Mouse (Mus musculus): ENCODE results near the gene Pon3.

The Pon3 gene

DNA sequence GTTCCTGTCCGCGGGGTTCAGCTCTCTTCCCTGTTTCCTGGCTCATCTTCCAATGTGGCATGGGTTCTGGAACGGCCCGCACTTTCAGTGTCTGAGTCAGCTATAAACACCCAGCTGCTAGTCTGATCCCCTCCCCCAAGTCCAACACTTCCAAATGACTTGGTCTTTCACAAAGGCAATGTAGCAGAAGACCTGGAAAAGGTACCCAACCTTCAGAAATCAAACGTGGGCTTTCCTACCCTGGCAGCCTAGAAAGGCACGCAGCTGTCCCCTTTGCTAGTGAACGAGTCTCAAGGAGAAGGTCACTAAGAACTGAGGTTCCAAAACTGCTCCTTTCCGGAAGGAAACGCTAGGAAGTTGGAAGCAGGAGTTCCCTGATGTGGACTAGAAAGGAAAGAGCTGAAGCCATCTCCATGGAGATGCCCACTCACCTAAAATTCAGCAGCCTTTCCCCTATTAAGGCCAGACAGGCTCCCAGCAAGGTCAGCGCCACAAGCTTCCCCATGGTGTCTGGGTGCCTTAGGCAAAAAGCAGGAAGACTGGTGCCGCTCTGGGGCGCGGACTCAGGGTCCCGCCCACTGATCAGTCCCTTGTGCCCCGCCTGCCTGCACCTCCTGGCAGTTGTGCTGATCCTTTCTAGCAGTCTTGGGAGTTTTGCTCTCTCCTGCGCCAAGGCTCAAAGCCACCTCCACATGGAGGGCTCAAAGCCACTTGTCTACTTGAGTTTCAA lies at the start of gene Pon3:
Gene Pon3, minus strand, starts transcription at position 565 of the 730 bp plus-strand sequence.
- peak; percentile 65 for DNase-seq (ENCODE audit: low read depth)

DNA sequence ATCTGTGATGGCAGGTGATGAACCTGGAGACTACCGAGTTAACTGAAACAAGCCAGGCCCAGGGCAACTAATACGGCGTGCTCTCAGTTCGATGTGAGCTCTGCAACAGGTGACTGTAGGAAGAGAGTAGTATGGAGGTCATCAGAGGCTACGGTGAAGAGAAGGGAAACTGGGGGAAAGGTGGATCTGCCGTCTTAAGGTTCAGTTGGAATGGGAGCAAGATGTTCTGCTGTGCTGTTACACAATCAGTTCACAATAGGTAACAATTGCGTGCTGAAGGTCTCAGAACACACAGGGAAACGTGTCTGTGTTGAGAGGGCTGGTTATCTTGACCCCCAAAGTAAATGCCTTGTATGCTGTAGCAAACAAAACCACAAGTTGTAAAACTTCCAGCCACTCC lies 48.9 kb upstream of the Pon3 start:
- no peak for DNase-seq (ENCODE audit: low read depth)

DNA sequence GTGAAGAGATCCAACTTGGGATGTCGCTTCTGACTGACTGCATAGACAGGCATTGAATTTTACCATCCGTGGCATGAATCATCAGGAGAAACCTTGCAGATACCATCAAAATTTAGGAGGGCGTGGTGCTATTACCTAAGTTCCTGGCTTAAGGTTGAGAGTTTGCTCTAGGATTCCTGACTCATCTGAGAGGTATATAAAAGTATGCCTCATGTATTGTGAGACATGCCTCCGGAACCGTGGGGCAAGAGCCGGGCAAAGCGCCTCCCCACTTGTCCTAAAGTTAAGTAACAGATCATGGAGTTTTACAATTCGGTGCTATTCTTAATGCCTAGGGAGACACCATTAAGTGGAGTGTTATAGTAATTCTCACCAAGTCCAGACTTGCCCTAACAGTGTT lies 44.5 kb upstream of the Pon3 start:
- DNase-seq (ENCODE audit: low read depth), result no peak

DNA sequence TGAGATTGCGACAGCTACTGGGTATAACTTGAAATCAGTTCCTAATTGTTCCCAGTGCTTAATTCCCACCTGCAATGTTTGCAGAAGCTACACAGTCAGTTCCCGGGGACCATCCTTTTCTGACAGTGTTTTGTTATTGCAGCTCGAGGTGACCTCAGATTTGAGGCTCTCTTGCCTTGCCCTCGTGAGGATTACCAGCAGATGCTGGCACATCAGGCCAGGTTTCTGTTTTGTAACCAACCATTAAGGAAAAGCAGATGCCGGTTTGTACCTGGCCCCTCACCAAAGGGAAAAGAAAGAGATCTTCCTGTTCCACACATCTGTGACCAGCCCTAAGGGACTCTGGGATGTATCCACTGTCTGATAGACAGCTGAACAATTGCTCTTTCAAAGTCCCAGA lies 43.5 kb upstream of the Pon3 start:
- DNase-seq (ENCODE audit: low read depth), result no peak

DNA sequence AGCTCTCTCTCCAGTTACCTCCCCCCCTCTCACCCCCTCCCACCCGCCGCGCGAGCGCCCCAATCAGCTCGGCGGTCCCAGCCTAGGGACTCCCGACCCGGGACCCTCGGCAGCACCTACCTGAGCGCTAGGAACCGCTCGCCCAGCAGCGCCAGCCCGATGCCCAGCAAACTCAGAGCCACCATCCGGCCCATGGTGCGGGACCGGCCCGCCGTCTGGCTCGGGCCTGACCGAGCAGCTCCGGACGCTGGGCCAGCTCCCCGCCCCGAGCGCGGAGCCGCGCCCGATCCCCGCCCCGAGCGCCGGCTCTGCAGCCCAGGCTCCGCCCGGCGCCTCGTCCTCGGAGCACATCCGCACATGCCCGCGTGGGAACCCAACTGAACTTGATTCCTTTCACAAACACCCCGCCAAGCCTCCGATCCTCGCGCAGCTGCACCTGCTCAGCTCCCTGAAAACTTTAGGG lies 42.0 kb upstream of the Pon3 start, which contains the start of gene Pon2:
Gene Pon2, minus strand, starts transcription at position 364 of the 463 bp plus-strand sequence.
- DNase-seq (ENCODE audit: low read depth), result peak; percentile 92

DNA sequence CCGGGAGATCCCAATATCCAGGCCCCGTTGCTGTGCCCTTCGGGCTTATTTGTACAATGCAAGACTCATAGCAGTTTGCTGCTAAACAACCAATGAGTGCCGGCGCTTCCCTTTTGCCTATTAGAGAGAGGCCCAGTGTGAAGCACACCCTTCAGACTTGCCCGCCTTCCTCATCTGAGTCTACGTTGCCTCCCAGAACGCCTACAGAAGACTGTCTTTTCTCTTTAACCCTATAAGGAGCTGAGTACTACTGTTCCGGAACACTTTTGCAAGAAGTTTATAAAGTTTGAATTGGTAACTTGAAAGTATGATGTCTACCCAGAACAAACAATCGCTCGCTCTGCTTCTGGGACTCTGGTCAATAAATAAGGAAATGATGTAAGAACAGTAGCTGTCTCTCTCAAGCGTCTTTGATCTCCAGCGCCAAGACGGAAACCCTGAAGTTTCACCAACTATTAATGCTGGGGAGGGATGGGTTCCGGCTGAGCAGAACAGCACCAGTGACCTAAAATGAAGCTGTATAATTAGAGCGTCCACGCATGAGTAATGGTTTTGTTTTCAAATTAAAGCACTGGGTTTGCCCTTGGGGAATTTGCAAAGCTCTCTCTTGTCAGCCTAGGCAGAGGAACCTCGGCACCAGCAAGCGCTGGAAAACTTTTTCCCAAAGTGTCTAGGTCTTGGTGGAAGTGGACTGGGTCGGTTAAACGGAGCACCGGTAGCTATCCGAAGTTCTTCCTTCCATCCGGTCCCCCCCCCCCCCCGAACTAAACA lies 41.4 kb upstream of the Pon3 start:
- peak; percentile 83 for DNase-seq (ENCODE audit: low read depth)

DNA sequence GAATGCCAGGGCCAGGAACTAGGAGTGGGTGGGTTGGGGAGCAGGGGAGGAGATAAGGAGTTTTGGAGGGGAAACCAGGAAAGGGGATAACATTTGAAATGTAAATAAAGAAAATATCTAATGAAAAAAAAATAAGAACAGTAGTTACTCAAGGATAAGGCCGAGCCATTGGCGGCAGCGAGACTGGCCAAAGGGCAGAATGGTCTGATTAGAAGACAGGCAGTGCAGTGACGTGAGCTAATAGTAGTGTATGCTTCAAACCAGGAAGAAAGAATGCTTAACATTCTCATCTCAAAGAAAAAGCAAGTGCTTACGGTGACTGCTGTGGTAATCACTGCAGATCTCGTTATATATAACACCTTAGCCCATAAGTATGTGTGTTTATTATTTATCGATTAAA lies 40.0 kb upstream of the Pon3 start:
- no peak for DNase-seq (ENCODE audit: low read depth)

DNA sequence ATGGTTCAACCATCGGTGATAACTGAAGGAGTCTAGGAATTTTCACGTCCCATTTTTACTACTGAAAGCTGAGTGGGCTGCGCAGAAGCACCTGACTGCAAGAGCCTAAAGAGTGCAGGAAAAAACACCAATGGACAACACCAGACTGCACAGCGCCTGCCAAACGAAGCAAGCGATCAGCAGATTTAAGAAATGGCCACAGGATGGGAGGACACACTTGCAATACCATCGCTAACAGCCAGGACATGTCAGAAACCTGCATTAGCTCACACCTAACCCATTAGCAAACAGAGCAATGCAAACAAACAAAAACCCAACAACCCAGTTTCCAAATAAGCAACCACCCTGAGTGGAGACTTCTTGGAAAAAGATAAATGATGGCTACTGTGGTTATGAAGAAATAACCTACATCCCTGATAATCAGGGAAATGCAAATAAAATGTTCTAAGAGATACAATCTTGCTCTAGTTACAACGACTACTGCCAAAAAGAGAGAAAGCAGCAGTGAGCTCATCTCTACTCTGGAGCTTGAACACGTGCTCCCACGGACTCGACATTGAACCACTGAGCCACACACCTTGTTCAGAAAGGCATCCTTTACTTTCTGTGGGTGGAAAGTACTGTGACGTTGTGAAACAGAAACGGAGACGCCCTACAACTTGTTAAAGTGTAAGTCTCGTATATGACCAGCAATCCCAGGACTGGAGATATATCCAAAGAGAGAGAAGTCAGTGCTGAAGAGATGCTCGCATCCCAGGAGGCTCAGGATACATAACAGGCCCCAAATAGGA lies 38.8 kb upstream of the Pon3 start:
- DNase-seq (ENCODE audit: low read depth), result no peak

DNA sequence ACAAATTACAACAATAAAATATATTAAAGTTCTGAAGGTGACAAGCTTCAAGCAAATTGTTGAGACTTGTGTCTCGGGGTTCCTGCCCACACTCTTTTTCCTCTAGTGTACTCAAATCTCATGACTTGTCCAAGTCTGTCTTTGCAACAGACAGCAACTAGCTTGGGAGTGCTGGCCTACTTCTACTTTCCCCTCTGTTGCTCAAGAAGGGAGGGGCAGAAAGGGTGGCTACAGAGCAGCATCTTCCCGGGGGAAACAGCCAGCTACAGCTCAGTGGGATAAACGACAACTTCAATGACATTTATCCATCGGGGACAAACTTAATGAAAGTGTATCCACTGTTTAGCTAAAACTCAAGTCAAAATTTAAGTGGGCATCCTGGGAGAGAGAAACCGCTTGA lies 36.8 kb upstream of the Pon3 start:
- DNase-seq (ENCODE audit: low read depth), result no peak

DNA sequence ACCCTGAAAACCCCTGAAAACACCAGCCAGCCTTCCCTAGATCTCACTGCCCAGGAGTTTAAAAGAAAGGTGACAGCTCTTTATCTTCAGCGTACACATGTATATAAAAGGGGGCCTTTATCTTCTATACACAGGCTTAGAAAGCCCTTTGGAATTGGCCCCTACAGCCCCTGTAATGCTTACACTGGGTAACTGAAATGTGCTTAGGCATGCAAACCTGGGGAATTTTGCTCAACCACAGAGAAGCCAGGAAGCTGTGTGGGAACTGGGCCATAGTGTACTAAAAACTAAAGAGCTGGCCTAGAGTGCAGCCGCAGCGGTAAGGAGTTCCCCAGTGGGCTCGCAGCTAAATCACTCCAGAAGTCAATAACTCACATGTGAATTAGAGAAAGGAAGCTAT lies 35.4 kb upstream of the Pon3 start:
- DNase-seq (ENCODE audit: low read depth), result peak; percentile 12

DNA sequence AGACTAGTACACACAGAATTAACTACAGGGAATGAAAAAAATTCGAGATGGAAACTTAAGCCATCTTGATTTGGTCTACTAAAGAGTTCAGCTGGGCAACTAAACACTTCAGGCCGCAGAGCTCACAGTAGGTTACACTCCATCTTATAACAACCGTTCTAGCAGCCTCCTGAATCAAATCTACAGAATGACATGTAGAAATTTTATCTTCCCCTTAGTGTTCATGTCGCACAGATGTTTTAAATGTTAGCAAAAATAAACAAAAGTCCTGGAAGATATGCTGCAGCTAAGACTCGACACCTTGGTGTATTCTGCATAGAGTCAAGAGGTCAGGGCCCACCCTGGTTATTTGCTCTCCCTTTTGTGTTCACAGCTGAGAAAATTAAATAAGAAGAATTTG lies 31.8 kb upstream of the Pon3 start:
- no peak for DNase-seq (ENCODE audit: low read depth)

DNA sequence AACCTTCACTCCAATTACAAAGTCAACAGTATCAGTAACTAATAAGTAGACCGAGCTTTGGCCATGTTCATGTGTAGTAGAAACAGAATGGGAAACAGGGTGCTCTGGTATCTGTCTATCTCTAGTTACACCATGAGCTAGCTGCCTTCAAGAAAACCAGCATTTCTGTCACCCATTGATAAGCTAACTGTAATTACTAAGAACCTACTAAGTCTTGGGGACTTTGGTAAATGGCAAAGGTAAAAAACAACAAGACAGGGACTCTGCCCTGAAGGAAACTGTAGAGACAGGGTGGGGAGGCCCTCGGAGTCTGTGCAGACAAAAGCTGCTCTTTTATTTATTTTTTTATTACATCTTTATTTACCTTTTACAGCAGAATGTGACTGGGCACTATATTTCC lies 31.3 kb upstream of the Pon3 start:
- no peak for DNase-seq (ENCODE audit: low read depth)

DNA sequence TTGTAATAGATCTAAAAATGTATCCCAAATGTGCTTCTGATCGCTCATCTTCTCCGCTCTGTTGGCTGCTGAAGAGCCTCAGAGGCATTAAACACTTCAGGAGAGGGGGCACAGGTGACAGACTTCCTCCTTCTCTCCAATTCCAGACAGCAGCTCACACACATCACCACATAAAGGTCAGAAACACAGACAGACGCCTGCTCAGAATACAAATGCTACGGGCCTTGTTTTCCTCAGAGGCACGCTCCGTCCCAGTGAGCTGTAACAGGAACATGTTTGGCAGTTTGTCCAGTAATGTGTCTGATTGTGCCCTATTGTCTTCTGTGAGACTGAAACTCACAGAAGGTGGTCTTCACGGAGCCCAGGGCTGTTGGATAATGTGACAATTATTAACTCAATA lies 26.3 kb upstream of the Pon3 start:
- DNase-seq (ENCODE audit: low read depth), result no peak

DNA sequence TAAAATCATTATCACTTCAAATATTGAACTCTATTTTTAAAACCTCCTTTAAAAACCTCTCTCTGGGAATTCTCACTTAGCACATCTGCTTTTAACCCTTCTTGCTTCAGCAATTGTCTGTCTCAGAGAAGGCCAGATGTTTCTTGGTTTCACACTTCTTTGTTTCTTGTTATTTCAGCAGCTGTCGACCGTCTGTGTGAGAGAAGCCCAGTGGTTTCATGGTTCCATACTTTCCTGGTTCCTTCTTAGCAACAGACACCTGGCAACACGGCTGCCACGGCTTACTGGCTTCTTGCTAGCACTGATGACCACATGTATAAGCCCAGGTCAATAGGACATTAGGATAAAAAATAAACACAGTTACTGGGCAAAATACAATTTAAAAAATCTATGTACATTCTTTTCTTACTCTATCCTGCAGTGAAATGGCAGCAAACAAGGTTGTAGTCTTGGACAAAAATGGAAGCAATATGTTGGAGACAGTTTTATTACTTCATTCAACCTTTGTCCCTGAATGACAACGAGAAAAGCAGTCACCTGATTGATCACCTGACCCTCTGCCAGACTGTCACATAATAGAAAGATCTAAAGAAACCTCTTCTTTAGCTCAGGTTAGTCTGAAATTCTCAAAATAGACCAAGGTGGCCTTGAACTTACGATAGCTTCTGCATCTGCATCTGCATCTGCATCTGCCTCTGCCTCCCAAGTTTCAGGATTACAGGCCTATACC lies 24.7 kb upstream of the Pon3 start:
- no peak for DNase-seq (ENCODE audit: low read depth)

DNA sequence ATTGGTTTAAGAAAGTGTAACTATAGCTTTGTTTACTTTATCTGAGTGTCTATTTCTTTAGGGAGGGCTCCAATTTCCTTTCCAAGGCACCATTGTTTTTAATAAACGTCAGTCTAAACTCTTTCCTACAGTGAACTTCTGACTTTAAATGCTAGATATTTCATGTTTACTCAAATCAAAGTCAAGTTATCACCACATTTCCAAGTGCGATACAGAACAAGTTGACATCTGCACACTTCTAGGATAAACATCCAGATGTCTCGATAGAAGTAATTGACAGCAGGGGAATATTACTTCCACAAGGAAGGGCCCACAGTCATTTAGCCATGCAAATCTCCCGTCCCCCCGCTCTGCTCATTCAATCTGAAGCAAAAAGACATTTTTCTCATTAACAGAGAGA lies 21.9 kb upstream of the Pon3 start:
- no peak for DNase-seq (ENCODE audit: low read depth)

DNA sequence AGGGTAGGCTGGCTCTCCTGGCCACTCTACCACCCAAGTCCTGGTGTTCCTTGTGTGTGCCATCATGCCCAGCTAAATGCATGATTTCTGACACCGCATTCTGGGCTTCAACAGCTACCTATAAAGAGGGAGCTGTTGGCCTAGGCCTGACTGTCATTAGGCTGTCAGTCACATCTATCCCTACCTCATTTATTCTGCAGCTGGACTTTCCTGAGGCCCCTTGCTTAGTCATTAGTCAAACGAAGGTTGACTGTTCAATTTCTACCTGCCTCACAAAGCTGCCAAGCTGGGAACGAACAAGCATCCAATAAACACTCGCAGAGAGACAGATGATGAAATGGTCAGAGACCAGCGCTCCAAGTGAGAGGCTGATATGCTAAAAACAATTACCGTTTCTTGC lies 13.6 kb upstream of the Pon3 start:
- no peak for DNase-seq (ENCODE audit: low read depth)

DNA sequence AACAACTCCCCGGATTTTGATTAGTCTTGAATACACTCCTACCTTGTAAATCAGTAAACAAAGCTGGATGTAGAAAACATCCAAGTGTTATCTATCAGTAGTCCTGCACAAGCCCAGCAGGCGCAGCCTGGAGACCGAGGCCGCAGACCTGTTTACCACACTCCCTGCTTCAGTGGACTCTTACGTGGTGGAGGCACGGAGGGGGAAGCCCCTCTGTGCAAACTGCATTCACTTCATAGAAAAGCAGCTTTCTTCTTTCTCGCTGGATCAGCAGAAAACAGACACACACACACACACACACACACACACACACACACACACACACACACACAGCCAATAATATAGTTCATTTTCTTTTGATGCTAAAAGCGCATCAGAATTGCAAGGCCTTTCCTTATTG lies 8.7 kb upstream of the Pon3 start:
- no peak for DNase-seq (ENCODE audit: low read depth)

DNA sequence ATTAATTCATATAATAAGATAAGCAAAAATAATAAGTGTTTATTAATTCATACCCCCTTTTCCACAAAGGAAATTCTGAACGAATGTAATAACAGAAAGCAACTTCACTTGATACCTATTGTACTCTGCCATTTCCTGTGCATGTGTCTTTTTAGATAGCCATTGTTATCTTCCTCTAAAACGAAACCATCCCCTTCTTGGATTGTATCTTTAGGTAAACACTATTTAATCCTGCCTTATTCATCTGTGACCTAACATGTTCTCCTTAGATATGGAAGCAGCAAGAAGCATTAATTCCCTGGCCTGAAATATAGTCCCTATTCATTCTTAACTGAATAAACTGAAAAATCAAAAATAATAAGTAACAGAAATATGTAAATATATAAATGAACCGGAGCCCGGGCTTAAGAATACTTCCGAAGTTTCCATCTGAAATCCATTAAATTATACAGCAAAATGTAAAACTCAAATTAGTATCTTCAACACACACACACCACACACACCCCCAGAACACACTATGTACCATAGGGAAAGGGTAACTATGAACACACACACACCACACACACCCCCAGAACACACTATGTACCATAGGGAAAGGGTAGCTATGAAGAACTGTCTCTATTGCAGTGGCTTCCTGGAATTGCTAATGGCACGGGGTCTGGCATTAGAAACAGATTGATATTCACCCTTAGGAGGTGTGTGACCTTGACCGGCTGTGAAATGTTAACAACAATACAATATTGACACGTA lies 7.3 kb upstream of the Pon3 start:
- DNase-seq (ENCODE audit: low read depth), result no peak

DNA sequence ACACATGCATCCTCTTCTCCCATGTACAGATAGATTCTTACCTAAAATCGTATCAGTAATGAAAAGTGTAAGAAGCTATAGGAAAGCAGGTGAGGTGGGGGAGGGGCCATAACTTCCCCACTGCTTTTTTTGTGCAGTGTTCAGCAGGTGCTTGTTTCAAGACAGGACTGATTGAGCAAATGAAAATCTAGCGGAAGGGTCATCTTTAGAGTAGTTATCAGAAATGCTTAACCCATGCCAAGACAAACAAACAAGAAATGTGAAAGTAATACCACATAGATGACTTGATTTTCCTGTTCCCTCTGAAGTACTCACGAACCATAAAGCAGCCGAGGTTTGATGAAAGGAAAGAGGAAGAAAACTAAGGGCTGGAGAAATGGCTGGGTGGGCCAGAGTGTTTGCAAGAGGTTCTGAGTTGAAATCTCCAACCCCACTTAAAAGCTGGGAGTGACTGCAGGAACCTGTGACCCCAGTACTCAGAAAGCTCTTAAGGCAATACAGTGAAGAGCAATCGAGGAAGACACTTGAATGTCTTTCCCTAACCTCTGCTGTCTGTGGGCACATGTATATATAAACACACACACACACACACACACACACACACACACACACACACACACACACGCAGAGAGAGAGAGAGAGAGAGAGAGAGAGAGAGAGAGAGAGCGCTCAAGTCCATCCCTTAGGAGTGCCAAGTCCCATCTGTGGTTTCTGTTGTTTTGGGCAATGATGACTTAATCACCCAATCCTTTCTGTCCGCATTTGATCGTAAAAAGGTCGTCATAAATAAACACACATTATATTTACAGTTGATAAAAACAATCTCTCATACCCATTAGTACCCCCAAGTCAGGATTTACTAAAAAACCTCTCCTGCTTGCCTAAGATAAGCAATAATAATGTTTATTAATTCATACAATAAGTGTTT lies 6.5 kb upstream of the Pon3 start:
- DNase-seq (ENCODE audit: low read depth), result no peak

DNA sequence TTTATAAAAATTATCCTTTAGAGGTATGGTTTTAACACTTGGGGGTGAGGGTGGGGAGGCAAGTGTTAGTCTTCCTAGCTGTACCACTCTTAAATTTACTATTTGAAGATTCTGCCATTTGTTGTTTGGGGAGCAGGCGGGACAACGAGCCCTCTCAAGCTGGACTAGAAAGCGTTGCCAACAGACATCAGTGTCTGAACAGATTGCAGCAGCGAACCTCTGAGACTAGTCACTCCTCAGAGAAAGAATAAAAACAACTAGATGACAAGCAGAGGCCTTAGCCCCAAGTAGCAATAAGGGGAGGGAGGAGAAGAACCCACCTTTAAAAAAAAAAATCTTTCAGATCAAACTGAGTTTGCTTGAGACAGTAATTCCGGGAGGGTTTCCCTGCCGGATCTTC lies 795 bp downstream of the Pon3 start:
- DNase-seq (ENCODE audit: low read depth), result no peak

Measured in NIH3T3 (cell line).